Mouse (Mus musculus): ENCODE measurements around the gene Nrp2. TPM values are rescaled to one million over a fixed set of nuclear protein-coding genes. Genes with fewer than 3 reads are reported as not detected.
A peak's percentile ranks its signal among the peaks of the same experiment; 100 is the strongest.

Nrp2 gene
- 8.5 and 9.1 TPM in 2 replicates for polyA plus RNA-seq (2012; rRNA removed)

DNA sequence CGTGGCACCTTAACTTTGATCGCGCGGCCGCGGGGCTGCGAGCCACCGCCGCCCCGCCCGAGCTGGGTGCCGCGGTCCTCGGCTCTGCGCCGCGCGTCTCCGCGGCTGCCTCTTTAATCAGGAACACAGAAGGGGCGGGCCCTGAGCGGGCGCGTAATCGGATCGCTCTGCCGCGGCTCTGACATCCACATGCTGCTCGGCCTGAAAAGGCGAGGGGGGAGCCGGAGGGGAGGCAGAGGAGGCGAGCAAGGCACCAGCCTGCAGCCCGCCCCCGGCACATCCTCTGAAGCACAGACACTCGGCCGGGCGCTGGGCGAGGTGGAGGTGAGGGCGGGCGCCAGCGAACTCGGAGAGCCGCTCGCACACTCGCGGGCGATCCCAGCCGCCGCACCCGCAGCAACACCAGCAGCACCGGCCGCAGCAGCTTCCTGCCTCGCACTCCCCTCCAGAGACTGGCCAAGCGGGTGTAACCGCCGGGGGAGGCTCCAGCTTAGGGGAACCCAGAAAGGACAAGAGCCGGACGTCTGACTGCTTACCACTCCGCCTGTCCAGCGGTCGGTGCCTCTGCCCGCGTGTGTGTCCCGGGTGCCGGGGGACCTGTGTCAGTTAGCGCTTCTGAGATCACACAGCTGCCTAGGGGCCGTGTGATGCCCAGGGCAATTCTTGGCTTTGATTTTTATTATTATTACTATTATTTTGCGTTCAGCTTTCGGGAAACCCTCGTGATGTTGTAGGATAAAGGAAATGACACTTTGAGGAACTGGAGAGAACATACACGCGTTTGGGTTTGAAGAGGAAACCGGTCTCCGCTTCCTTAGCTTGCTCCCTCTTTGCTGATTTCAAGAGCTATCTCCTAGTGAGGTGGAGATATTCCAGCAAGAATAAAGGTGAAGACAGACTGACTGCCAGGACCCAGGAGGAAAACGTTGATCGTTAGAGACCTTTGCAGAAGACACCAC, at the start of gene Nrp2:
Gene Nrp2 (plus strand): TSS at position 128 of the 959 bp plus-strand sequence.
- H3K4me3 ChIP-seq (replicated peaks; ENCODE audit: insufficient read depth, low read depth, low read length): peak within 1 kb of the TSS; percentile 71
- TF ChIP-seq POLR2A (IDR thresholded peaks at IDR 0.05; ENCODE audit: borderline replicate concordance, insufficient read depth, low read length) (peak; percentile 37; the same call in 1 of the 2 replicates), CTCF (IDR thresholded peaks at IDR 0.05; ENCODE audit: borderline replicate concordance, insufficient read depth, low read depth, low read length) (no peak)
- no peaks in the 10 kb centered on the region for H3K27me3 ChIP-seq (ENCODE audit: control insufficient read depth, insufficient read depth, low read length)
- peak; percentile 75 to 78 for DNase-seq
- H3K4me1 ChIP-seq (ENCODE audit: control insufficient read depth, insufficient read depth, low read length): peaks cover 6% of the 10 kb centered on the region
- peak within 1 kb of the TSS; percentile 14; the same call in 1 of the 2 replicates for H3K27ac ChIP-seq (ENCODE audit: insufficient read depth, low read length)
- WGBS: 1% methylated on average over 76 of the region's 76 CpGs

DNA sequence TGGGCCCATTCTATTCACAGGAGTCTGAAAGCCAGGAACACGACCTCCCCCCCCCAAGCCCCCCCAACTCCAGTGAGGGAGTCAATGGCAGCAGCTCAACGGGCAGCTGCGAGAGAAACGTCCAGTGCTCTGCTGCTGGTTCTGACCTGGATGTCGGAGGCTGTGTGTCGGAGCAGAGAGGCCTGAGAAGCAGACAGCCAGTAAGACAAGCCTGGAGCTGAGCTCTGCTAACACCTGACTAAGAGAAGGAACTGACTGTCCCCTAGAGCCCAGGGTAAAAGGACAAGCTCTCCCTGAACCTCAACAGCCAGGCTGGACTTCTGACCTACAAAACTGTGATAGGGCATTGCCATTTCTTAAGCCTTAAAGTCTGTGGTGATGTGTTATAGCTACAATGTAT, 48.6 kb upstream of the Nrp2 start:
- Histone ChIP-seq H3K4me3 (replicated peaks; ENCODE audit: insufficient read depth, low read depth, low read length) (no peak overlapping the region), H3K4me1 (ENCODE audit: control insufficient read depth, insufficient read depth, low read length) (no peaks in the 10 kb centered on the region), H3K27ac (ENCODE audit: insufficient read depth, low read length) (no peak overlapping the region), H3K27me3 (ENCODE audit: control insufficient read depth, insufficient read depth, low read length) (no peaks in the 10 kb centered on the region)
- 57% methylated on average over 6 of the region's 6 CpGs for WGBS
- no peak for DNase-seq
- no peak for TF ChIP-seq CTCF (IDR thresholded peaks at IDR 0.05; ENCODE audit: borderline replicate concordance, insufficient read depth, low read depth, low read length)
- TF ChIP-seq POLR2A (IDR thresholded peaks at IDR 0.05; ENCODE audit: borderline replicate concordance, insufficient read depth, low read length): no peak

DNA sequence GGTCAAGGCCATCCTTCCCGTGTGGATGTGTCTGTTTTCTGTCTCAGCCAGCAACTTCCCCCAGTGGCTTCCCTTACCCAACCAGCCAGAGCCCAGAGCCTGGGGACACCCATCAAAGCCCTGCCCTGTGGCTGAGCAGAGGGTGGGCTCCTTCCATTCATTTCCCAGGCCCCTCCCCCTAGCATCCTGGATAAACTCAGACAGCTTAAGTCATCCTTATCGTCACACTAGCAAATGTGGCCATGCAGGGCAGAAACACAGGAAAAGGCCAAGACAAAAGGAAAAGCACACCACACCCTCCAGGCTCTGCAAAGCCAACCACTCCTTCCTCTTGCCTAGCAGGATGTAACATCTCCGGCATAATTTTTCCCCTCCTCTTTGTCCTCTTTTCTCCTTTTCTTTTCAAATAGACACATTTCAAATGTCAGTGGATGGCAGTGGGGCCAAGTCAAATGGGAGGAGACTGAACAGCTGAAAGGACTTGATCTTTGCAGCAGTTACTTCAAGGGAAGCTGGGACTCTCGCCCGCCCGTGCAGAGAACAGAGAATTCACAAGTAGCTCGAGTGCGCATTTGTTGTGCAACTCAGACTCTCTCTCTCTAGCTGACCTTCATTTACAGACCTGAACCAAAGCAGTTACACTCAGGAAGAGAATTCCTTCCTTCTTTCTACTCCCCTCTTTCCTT, 38.0 kb upstream of the Nrp2 start:
- H3K27ac ChIP-seq (ENCODE audit: insufficient read depth, low read length): no peak overlapping the region
- no peaks in the 10 kb centered on the region for H3K4me1 ChIP-seq (ENCODE audit: control insufficient read depth, insufficient read depth, low read length)
- TF ChIP-seq CTCF (IDR thresholded peaks at IDR 0.05; ENCODE audit: borderline replicate concordance, insufficient read depth, low read depth, low read length) (no peak), POLR2A (IDR thresholded peaks at IDR 0.05; ENCODE audit: borderline replicate concordance, insufficient read depth, low read length) (no peak)
- 34% methylated on average over 8 of the region's 8 CpGs for whole genome bisulfite sequencing
- H3K4me3 ChIP-seq (replicated peaks; ENCODE audit: insufficient read depth, low read depth, low read length): no peak overlapping the region
- peak; percentile 7 to 34 for DNase-seq
- H3K27me3 ChIP-seq (ENCODE audit: control insufficient read depth, insufficient read depth, low read length): no peaks in the 10 kb centered on the region

DNA sequence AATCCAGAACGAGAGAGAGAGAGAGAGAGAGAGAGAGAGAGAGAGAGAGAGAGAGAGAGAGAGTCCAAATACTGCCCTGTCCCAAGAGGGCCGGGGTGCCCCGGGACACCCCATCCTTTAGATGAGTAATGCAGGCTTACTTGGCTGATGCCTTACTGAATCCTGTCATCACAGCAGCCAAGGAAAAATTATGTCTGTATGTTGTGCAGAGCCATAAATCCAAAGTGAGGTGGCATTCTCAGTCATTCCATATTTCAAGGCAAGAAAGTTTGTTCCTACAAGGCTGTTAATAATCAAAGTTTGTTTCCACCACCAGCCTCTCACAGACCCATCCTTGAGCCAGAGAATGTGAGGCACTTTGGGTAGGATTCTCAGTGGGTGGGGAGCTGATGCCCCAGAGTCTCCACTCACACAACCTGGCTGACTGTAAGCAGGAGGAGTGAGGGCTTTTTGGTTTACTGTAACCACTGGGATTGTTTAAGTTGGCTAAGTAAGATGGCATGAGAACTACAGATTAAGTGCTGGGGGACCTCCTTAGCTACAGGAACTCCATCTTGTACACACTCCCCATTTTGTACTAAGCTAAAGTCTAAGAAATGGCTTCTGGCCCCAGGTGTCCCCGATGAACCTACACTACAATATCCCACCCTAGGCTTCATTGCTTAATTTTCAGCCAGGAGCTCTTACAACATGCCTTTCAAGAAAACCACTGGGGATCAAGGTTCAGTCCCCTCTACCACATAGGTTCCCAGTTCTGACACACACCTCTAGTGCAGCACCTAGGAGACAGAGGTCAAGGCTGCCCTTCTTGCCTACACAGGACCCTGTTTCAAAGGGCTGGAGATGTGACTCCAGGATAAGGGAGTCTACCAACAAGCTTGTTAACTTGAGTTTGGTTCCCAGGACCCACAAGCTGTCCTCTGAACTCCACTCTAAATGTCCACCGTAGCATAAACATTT, 37.0 kb upstream of the Nrp2 start:
- DNase-seq: no peak
- WGBS: 72% methylated on average over 5 of the region's 5 CpGs
- no peak overlapping the region for H3K27ac ChIP-seq (ENCODE audit: insufficient read depth, low read length)
- no peak for TF ChIP-seq CTCF (IDR thresholded peaks at IDR 0.05; ENCODE audit: borderline replicate concordance, insufficient read depth, low read depth, low read length)
- TF ChIP-seq POLR2A (IDR thresholded peaks at IDR 0.05; ENCODE audit: borderline replicate concordance, insufficient read depth, low read length): no peak
- H3K4me3 ChIP-seq (replicated peaks; ENCODE audit: insufficient read depth, low read depth, low read length): no peak overlapping the region
- H3K27me3 ChIP-seq (ENCODE audit: control insufficient read depth, insufficient read depth, low read length): no peaks in the 10 kb centered on the region
- H3K4me1 ChIP-seq (ENCODE audit: control insufficient read depth, insufficient read depth, low read length): no peaks in the 10 kb centered on the region

DNA sequence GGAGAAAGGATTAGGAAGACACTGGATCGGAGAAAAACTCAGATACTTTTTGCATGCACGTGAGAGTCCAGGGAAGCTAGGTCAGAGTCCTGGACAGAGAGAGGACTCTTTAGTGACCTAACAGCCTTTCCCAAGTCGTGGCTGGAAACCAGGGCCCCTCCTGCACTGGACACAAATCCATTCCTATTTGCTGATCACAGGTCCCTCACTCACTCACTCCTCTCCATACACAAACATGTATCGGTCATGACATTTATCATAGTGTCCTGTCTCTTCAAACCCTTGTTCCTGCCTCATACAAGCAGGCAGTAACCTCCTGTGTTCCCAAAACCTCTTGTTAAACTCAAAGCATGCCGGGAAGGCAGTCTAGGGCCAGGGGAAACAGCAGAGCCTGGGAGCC, 36.3 kb upstream of the Nrp2 start:
- DNase-seq: no peak
- no peak overlapping the region for H3K4me3 ChIP-seq (replicated peaks; ENCODE audit: insufficient read depth, low read depth, low read length)
- no peaks in the 10 kb centered on the region for H3K4me1 ChIP-seq (ENCODE audit: control insufficient read depth, insufficient read depth, low read length)
- H3K27ac ChIP-seq (ENCODE audit: insufficient read depth, low read length): no peak overlapping the region
- no peaks in the 10 kb centered on the region for H3K27me3 ChIP-seq (ENCODE audit: control insufficient read depth, insufficient read depth, low read length)
- WGBS: 76% methylated on average over 5 of the region's 5 CpGs
- no peak for TF ChIP-seq POLR2A (IDR thresholded peaks at IDR 0.05; ENCODE audit: borderline replicate concordance, insufficient read depth, low read length)
- no peak for TF ChIP-seq CTCF (IDR thresholded peaks at IDR 0.05; ENCODE audit: borderline replicate concordance, insufficient read depth, low read depth, low read length)

DNA sequence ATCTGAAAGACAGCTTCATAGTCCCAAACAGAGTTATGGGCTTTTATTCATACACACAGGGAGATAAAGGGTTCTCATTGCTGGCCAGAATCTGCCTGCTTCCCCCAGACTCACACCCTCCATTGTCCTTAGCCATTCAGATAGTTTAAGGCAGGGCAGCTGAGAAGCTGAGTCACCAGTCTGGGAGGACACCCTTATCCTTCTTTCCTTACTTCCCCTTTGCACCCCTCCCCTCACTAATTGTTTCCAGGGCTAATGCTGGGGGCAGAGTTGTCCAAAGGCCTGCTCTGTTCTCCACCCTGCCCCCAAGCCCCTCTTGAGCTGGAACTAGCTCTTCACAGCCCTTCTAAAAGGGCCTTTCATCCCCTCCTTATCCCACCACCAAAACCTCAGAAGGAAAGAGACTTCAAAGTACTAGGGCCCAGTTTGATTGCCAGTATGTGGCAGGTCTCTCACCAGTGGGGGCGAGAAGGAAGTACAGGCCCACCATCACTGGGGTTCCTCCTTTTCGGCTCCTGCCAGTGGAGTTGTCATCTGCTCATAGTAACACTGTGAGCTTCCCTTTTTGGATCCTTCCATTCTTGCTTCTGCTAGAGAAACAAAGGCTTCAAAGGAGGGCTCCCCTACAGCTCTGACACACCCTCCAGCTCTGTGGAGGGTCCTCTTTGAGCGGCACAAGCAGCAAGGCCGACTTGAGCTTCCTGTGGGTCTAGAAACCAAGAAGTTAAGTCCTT, 24.3 kb upstream of the Nrp2 start:
- H3K4me3 ChIP-seq (replicated peaks; ENCODE audit: insufficient read depth, low read depth, low read length): no peak overlapping the region
- DNase-seq: no peak
- no peaks in the 10 kb centered on the region for H3K4me1 ChIP-seq (ENCODE audit: control insufficient read depth, insufficient read depth, low read length)
- TF ChIP-seq CTCF (IDR thresholded peaks at IDR 0.05; ENCODE audit: borderline replicate concordance, insufficient read depth, low read depth, low read length): no peak
- TF ChIP-seq POLR2A (IDR thresholded peaks at IDR 0.05; ENCODE audit: borderline replicate concordance, insufficient read depth, low read length): no peak
- H3K27ac ChIP-seq (ENCODE audit: insufficient read depth, low read length): no peak overlapping the region
- WGBS: 50% methylated on average over 4 of the region's 4 CpGs
- H3K27me3 ChIP-seq (ENCODE audit: control insufficient read depth, insufficient read depth, low read length): no peaks in the 10 kb centered on the region; the same call in 1 of the 2 replicates

All from cerebellum, adult 2 months (tissue).